Mouse (Mus musculus) intestine, embryonic 15.5 days (tissue): ENCODE measurements around the gene Fxyd2. TPM values are rescaled to one million over a fixed set of nuclear protein-coding genes. Genes with fewer than 3 reads are reported as not detected.

Source experiments
- ATAC-seq: fragments of 200-750 bp; cut with Nextera tagmentation; 2 replicates; pipeline ENCODE4 v1.8.0; 2017; ENCODE audit warnings: moderate TSS enrichment, moderate library complexity
- H3K27ac ChIP-seq: fragments of 300-500 bp; sonication (generic); 2 replicates; pipeline ENCODE4 v1.5.1; 2015; ENCODE audit warnings: mild to moderate bottlenecking, inconsistent platforms
- H3K27me3 ChIP-seq: fragments of 300-500 bp; sonication (generic); replicated peaks from 2 replicates; pipeline ENCODE4 v1.6.1; 2015; ENCODE audit warnings: inconsistent platforms
- H3K36me3 ChIP-seq: fragments of 300-500 bp; sonication (generic); 2 replicates; pipeline ENCODE4 v1.6.1; 2015; ENCODE audit warnings: inconsistent platforms
- H3K4me1 ChIP-seq: fragments of 300-500 bp; sonication (generic); replicated peaks from 2 replicates; pipeline ENCODE4 v1.6.1; 2015; ENCODE audit warnings: inconsistent platforms
- H3K4me2 ChIP-seq: fragments of 300-500 bp; sonication (generic); replicated peaks from 2 replicates; pipeline ENCODE4 v1.6.1; 2015; ENCODE audit warnings: mild to moderate bottlenecking, inconsistent platforms
- H3K4me3 ChIP-seq: fragments of 300-500 bp; sonication (generic); replicated peaks from 2 replicates; pipeline ENCODE4 v1.5.1; 2015; ENCODE audit warnings: inconsistent platforms
- H3K9ac ChIP-seq: fragments of 300-500 bp; sonication (generic); 2 replicates; pipeline ENCODE4 v1.6.1; 2015; ENCODE audit warnings: inconsistent platforms
- H3K9me3 ChIP-seq: fragments of 300-500 bp; sonication (generic); 2 replicates; pipeline ENCODE4 v1.6.1; 2016; ENCODE audit warnings: inconsistent platforms
- WGBS: fragments of 180-500 bp; shearing (Covaris S2); methylation state at CpG from one replicate; pipeline ENCODE4 v1.1.7; 2015; 5-methylcytosine and 5-hydroxymethylcytosine counted together
- polyA plus RNA-seq: library from polyadenylated mRNA; unstranded; fragments of >200 nt; fragmentation: Nextera tagmentation; extraction: Ambion mirVana; gene quantifications from 2 replicates; pipeline ENCODE4 v1.2.1, GENCODE M21; 2015

Gene Fxyd2
- polyA plus RNA-seq = 2.6 and 3.0 TPM in 2 replicates

GRCm38 (mm10) chr9:45399434-45399833 is at the start of gene Fxyd2:
Gene Fxyd2 (plus strand): TSS chr9:45399669.
- no peak for ATAC-seq
- Histone ChIP-seq H3K4me2 (no peak within 1 kb of the TSS), H3K9me3 (no peaks in the 10 kb centered on the region), H3K27me3 (no peaks in the 10 kb centered on the region), H3K9ac (no peak within 1 kb of the TSS), H3K4me1 (no peaks in the 10 kb centered on the region), H3K36me3 (no peaks in the 10 kb centered on the region), H3K4me3 (no peak within 1 kb of the TSS), H3K27ac (no peak within 1 kb of the TSS)
- 77% methylated on average over 4 of the region's 4 CpGs for WGBS

GRCm38 (mm10) chr9:45349851-45350250 is 49.6 kb upstream of the Fxyd2 start:
- H3K4me3 ChIP-seq = no peak overlapping the region
- H3K9ac ChIP-seq = no peak overlapping the region
- H3K27ac ChIP-seq = no peak overlapping the region
- no peaks in the 10 kb centered on the region for H3K36me3 ChIP-seq
- no peaks in the 10 kb centered on the region for H3K4me1 ChIP-seq
- H3K4me2 ChIP-seq = no peak overlapping the region
- H3K9me3 ChIP-seq = no peaks in the 10 kb centered on the region
- ATAC-seq = no peak
- 25% methylated on average over 5 of the region's 5 CpGs for WGBS
- H3K27me3 ChIP-seq = no peaks in the 10 kb centered on the region

GRCm38 (mm10) chr9:45355192-45355591 is 44.3 kb upstream of the Fxyd2 start:
- H3K4me2 ChIP-seq = no peak overlapping the region
- WGBS = 77% methylated on average over 2 of the region's 2 CpGs
- no peak overlapping the region for H3K9ac ChIP-seq

GRCm38 (mm10) chr9:45358356-45358755 is 41.1 kb upstream of the Fxyd2 start:
- WGBS = 40% methylated on average over 7 of the region's 7 CpGs
- ATAC-seq = no peak
- no peak overlapping the region for H3K27ac ChIP-seq
- no peaks in the 10 kb centered on the region for H3K9me3 ChIP-seq
- H3K4me2 ChIP-seq = no peak overlapping the region
- H3K4me1 ChIP-seq = no peaks in the 10 kb centered on the region
- H3K9ac ChIP-seq = no peak overlapping the region
- no peak overlapping the region for H3K4me3 ChIP-seq
- H3K36me3 ChIP-seq = no peaks in the 10 kb centered on the region
- no peaks in the 10 kb centered on the region for H3K27me3 ChIP-seq

More at GRCm38 (mm10) chr9:45355192-45355591, 44.3 kb upstream of the Fxyd2 start:
- Histone ChIP-seq H3K4me3 (no peak overlapping the region), H3K9me3 (no peaks in the 10 kb centered on the region), H3K27me3 (no peaks in the 10 kb centered on the region), H3K4me1 (no peaks in the 10 kb centered on the region), H3K36me3 (no peaks in the 10 kb centered on the region), H3K27ac (no peak overlapping the region)
- ATAC-seq = no peak

- Histone ChIP-seq H3K4me2 (no peak overlapping the region), H3K9ac (no peak overlapping the region), H3K27ac (no peak overlapping the region), H3K27me3 (no peaks in the 10 kb centered on the region), H3K36me3 (no peaks in the 10 kb centered on the region), H3K4me1 (no peaks in the 10 kb centered on the region), H3K9me3 (no peaks in the 10 kb centered on the region), H3K4me3 (no peak overlapping the region)
- no peak for ATAC-seq
- WGBS = 28% methylated on average over 2 of the region's 2 CpGs
Measured at GRCm38 (mm10) chr9:45362051-45362461, 37.4 kb upstream of the Fxyd2 start.

- Histone ChIP-seq H3K9ac (no peak overlapping the region), H3K9me3 (no peaks in the 10 kb centered on the region), H3K27me3 (no peaks in the 10 kb centered on the region), H3K36me3 (no peaks in the 10 kb centered on the region), H3K4me1 (no peaks in the 10 kb centered on the region), H3K4me2 (no peak overlapping the region), H3K4me3 (no peak overlapping the region), H3K27ac (no peak overlapping the region)
- 59% methylated on average over 7 of the region's 7 CpGs for WGBS
- no peak for ATAC-seq
Measured at GRCm38 (mm10) chr9:45363639-45364214, 35.7 kb upstream of the Fxyd2 start.

- no peak overlapping the region for H3K4me3 ChIP-seq
- no peak for ATAC-seq
- 65% methylated on average over 8 of the region's 8 CpGs for WGBS
- H3K4me2 ChIP-seq = no peak overlapping the region
- H3K27ac ChIP-seq = no peak overlapping the region
- H3K36me3 ChIP-seq = no peaks in the 10 kb centered on the region
- peaks cover 5% of the 10 kb centered on the region; the same call in 1 of the 2 replicates for H3K27me3 ChIP-seq
- no peak overlapping the region for H3K9ac ChIP-seq
- H3K9me3 ChIP-seq = no peaks in the 10 kb centered on the region
- H3K4me1 ChIP-seq = peaks cover 8% of the 10 kb centered on the region
Measured at GRCm38 (mm10) chr9:45367716-45368115, 31.8 kb upstream of the Fxyd2 start.

GRCm38 (mm10) chr9:45368341-45368901 is 31.0 kb upstream of the Fxyd2 start:
- no peak overlapping the region for H3K9ac ChIP-seq
- no peaks in the 10 kb centered on the region for H3K36me3 ChIP-seq
- H3K4me2 ChIP-seq = no peak overlapping the region
- ATAC-seq = no peak
- H3K27me3 ChIP-seq = peaks cover 5% of the 10 kb centered on the region; the same call in 1 of the 2 replicates
- H3K27ac ChIP-seq = no peak overlapping the region
- 56% methylated on average over 5 of the region's 5 CpGs for WGBS
- no peak overlapping the region for H3K4me3 ChIP-seq
- H3K4me1 ChIP-seq = peaks cover 8% of the 10 kb centered on the region
- H3K9me3 ChIP-seq = no peaks in the 10 kb centered on the region

GRCm38 (mm10) chr9:45370117-45370561 is 29.3 kb upstream of the Fxyd2 start, which contains the start of gene Fxyd6:
Gene Fxyd6 (plus strand): TSS chr9:45370185.
- peak within 1 kb of the TSS; percentile 50 for H3K9ac ChIP-seq
- peak within 1 kb of the TSS; percentile 92 for H3K4me2 ChIP-seq
- 0 out of 2 replicates have a peak within 1 kb of the TSS, but pooled peaks have one; percentile 36 for H3K27ac ChIP-seq
- H3K27me3 ChIP-seq = peaks cover 5% of the 10 kb centered on the region; the same call in 1 of the 2 replicates
- WGBS = 0% methylated on average over 28 of the region's 28 CpGs
- H3K36me3 ChIP-seq = no peaks in the 10 kb centered on the region
- H3K9me3 ChIP-seq = no peaks in the 10 kb centered on the region
- ATAC-seq = peak; percentile 81
- H3K4me1 ChIP-seq = peaks cover 8% of the 10 kb centered on the region
- peak within 1 kb of the TSS; percentile 55 for H3K4me3 ChIP-seq

GRCm38 (mm10) chr9:45370616-45371336 is 28.7 kb upstream of the Fxyd2 start:
- Histone ChIP-seq H3K27me3 (peaks cover 5% of the 10 kb centered on the region; the same call in 1 of the 2 replicates), H3K4me1 (peaks cover 8% of the 10 kb centered on the region), H3K9ac (peak overlapping the region; percentile 50), H3K36me3 (no peaks in the 10 kb centered on the region), H3K27ac (0 out of 2 replicates have a peak overlapping the region, but pooled peaks have one; percentile 36), H3K4me2 (peak overlapping the region; percentile 92), H3K4me3 (peak overlapping the region; percentile 55), H3K9me3 (no peaks in the 10 kb centered on the region)
- ATAC-seq = no peak
- WGBS = 8% methylated on average over 25 of the region's 25 CpGs

- Histone ChIP-seq H3K4me3 (peak overlapping the region; percentile 55), H3K27me3 (peaks cover 5% of the 10 kb centered on the region; the same call in 1 of the 2 replicates), H3K27ac (no peak overlapping the region), H3K9me3 (no peaks in the 10 kb centered on the region), H3K4me1 (peaks cover 8% of the 10 kb centered on the region), H3K9ac (no peak overlapping the region), H3K36me3 (no peaks in the 10 kb centered on the region), H3K4me2 (peak overlapping the region; percentile 92)
- WGBS = 39% methylated on average over 2 of the region's 2 CpGs
- no peak for ATAC-seq
Measured at GRCm38 (mm10) chr9:45371337-45371707, 28.1 kb upstream of the Fxyd2 start.

GRCm38 (mm10) chr9:45373896-45374295 is 25.6 kb upstream of the Fxyd2 start:
- Histone ChIP-seq H3K36me3 (no peaks in the 10 kb centered on the region), H3K4me2 (no peak overlapping the region), H3K9ac (no peak overlapping the region), H3K27me3 (peaks cover 5% of the 10 kb centered on the region; the same call in 1 of the 2 replicates), H3K27ac (no peak overlapping the region), H3K9me3 (no peaks in the 10 kb centered on the region), H3K4me1 (peaks cover 8% of the 10 kb centered on the region), H3K4me3 (no peak overlapping the region)
- 57% methylated on average over 3 of the region's 3 CpGs for WGBS
- ATAC-seq = no peak
